Mouse (Mus musculus) heart, adult 18-20 months (tissue): ENCODE measurements at regions not wholly inside any gene's neighbourhood (a gene's known extent, or its start where the extent isn't known, plus 50 kb on each side); places are given as distances from the start of the nearest gene placed in this dataset.

Experiments used
- DNase-seq, 2 experiments: peaks; one replicate each; pipeline ENCODE4 v3.0.0; 2021 to 2022; ENCODE audit warnings: mixed read lengths in 1 of 2

- no peak for DNase-seq
Measured at GRCm38 (mm10) chr5:18080761-18081160, 118.4 kb downstream of the Gnat3 start.

- no peak for DNase-seq
Measured at GRCm38 (mm10) chr5:18082219-18082618, 119.9 kb downstream of the Gnat3 start.

- no peak for DNase-seq
Measured at GRCm38 (mm10) chr5:18083789-18084188, 121.4 kb downstream of the Gnat3 start.

GRCm38 (mm10) chr5:18085456-18085855, 123.1 kb downstream of the Gnat3 start:
- DNase-seq, result no peak

- peak; percentile 25 to 62 for DNase-seq
Measured at GRCm38 (mm10) chr5:18087919-18088445, 125.6 kb downstream of the Gnat3 start.

GRCm38 (mm10) chr5:18089956-18090355, 127.6 kb downstream of the Gnat3 start:
- peak; percentile 7 to 27 for DNase-seq

GRCm38 (mm10) chr5:18114905-18115689, 152.7 kb downstream of the Gnat3 start:
- DNase-seq, result no peak

- no peak for DNase-seq
Measured at GRCm38 (mm10) chr5:18135794-18136678, 173.7 kb downstream of the Gnat3 start.

GRCm38 (mm10) chr5:18137450-18138061, 175.2 kb downstream of the Gnat3 start:
- no peak for DNase-seq

GRCm38 (mm10) chr5:18152241-18152640, 189.9 kb downstream of the Gnat3 start:
- peak; percentile 38 to 62 for DNase-seq

- DNase-seq, result peak in 1 of 2 experiments; percentile 4
Measured at GRCm38 (mm10) chr5:18153703-18154102, 191.4 kb downstream of the Gnat3 start.

- DNase-seq, result peak in 1 of 2 experiments; percentile 4
Measured at GRCm38 (mm10) chr5:18163515-18163914, 196.6 kb downstream of the Gnai1 start.

GRCm38 (mm10) chr5:18177810-18178209, 182.3 kb downstream of the Gnai1 start:
- no peak for DNase-seq

GRCm38 (mm10) chr5:18211395-18212057, 148.6 kb downstream of the Gnai1 start:
- DNase-seq, result no peak
